In the genomic region with DNA sequence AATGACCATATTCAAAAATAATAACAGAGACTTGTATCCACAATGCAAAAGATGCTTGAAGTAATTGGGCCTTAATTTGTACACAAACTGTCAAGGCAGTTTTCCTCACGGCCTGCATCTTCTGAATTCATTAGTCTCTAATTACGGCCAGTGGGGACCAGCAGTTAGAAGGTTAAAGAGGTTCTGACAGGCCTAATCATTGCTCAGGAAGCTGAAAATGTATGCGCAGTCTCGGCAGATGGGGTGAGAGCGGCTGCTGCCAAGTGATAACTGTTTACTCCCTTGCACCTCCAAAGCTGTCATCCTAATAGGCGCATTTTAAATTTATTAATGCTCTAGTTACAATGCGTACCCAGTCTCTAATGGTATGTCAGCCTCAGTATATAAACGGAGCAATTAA, we compare ENCODE assay signal across 11 mouse cellular contexts.
DNase-seq lines count a peak whose midpoint lies in the region; ATAC-seq and TF ChIP-seq lines count a peak whose summit lies in the region.
"Had no signal": no experiment of that assay in that cellular context is flagged by ENCODE, and none has a peak within 500 bp of the region (broad histone marks: within the 10 kb centered on the region; RNA-seq: fewer than 3 reads in every experiment).

No protein-coding gene starts in this region.

- peaks cover 19% of the 10 kb centered on the region for H3K4me1 ChIP-seq in forebrain, embryonic 13.5 days
- peaks cover 4% of the 10 kb centered on the region; the same call in 1 of the 2 replicates for H3K4me1 ChIP-seq in midbrain, embryonic 16.5 days (ENCODE audit: control insufficient read depth, insufficient read depth, low read length)
- H3K4me1 ChIP-seq: embryonic facial prominence, embryonic 12.5 days; liver, embryonic 15.5 days had no signal

- WGBS in forebrain, embryonic 13.5 days = 17% methylated on average over 8 of the region's 8 CpGs
- 26% methylated on average over 8 of the region's 8 CpGs for WGBS in midbrain, embryonic 16.5 days

- H3K27me3 ChIP-seq in forebrain, embryonic 13.5 days = peaks cover 31% of the 10 kb centered on the region
- H3K27me3 ChIP-seq in midbrain, embryonic 16.5 days (ENCODE audit: control insufficient read depth, insufficient read depth, low read depth, low read length) = no peaks in the 10 kb centered on the region
- H3K27me3 ChIP-seq: liver, embryonic 15.5 days had no signal

- peak; percentile 87 for ATAC-seq in forebrain, embryonic 13.5 days
- ATAC-seq in midbrain, embryonic 16.5 days = peak; percentile 36; the same call in 1 of the 2 replicates

- DNase-seq in embryo, embryonic 11 days = peak; percentile 22
- DNase-seq in embryo, embryonic 9.5 days (ENCODE audit: extremely low spot score) = no peak
- peak; percentile 28 to 40 for DNase-seq in layer of hippocampus, adult 2 months (ENCODE audit: low spot score in 2 of 2)
- DNase-seq in adrenal gland, postnatal 4 days (ENCODE audit: low spot score in 2 of 2) = no peak
- DNase-seq in adrenal gland, adult (ENCODE audit: inconsistent age in 2 of 2, low spot score in 1 of 2) = no peak
- no peak for DNase-seq in kidney, postnatal 36 days
- DNase-seq: kidney, adult 8-10 months had no signal

- H3K4me3 ChIP-seq in forebrain, embryonic 13.5 days = no peak overlapping the region
- H3K4me3 ChIP-seq in layer of hippocampus, adult 2 months = no peak overlapping the region
- no peak overlapping the region for H3K4me3 ChIP-seq in midbrain, embryonic 16.5 days (ENCODE audit: low read depth, low read length)
- H3K4me3 ChIP-seq: embryonic facial prominence, embryonic 12.5 days; liver, embryonic 15.5 days had no signal

- no peak overlapping the region for H3K27ac ChIP-seq in forebrain, embryonic 13.5 days
- H3K27ac ChIP-seq in layer of hippocampus, adult 2 months = peak overlapping the region; percentile 85
- no peak overlapping the region for H3K27ac ChIP-seq in midbrain, embryonic 16.5 days (ENCODE audit: low read length)
- H3K27ac ChIP-seq: embryonic facial prominence, embryonic 12.5 days; liver, embryonic 15.5 days had no signal

- H3K4me2 ChIP-seq in forebrain, embryonic 13.5 days = no peak overlapping the region
- no peak overlapping the region for H3K4me2 ChIP-seq in midbrain, embryonic 16.5 days (ENCODE audit: low read length)
- H3K4me2 ChIP-seq: embryonic facial prominence, embryonic 12.5 days; liver, embryonic 15.5 days had no signal

- TF ChIP-seq CTCF in layer of hippocampus, adult 2 months (conservative IDR thresholded peaks at IDR 0.05) = no peak

- no peaks in the 10 kb centered on the region for H3K36me3 ChIP-seq in forebrain, embryonic 13.5 days (ENCODE audit: poor library complexity, severe bottlenecking)
- H3K36me3 ChIP-seq in midbrain, embryonic 16.5 days (ENCODE audit: control insufficient read depth, insufficient read depth, low read length) = no peaks in the 10 kb centered on the region
- H3K36me3 ChIP-seq: embryonic facial prominence, embryonic 12.5 days; liver, embryonic 15.5 days had no signal

- no peak overlapping the region for H3K9ac ChIP-seq in forebrain, embryonic 13.5 days
- H3K9ac ChIP-seq in midbrain, embryonic 16.5 days (ENCODE audit: low read depth, low read length) = no peak overlapping the region
- H3K9ac ChIP-seq: embryonic facial prominence, embryonic 12.5 days; liver, embryonic 15.5 days had no signal

- no peaks in the 10 kb centered on the region for H3K9me3 ChIP-seq in forebrain, embryonic 13.5 days (replicated peaks)
- H3K9me3 ChIP-seq in midbrain, embryonic 16.5 days (replicated peaks; ENCODE audit: control insufficient read depth, low read length, poor library complexity, severe bottlenecking) = no peaks in the 10 kb centered on the region
- H3K9me3 ChIP-seq: embryonic facial prominence, embryonic 12.5 days; liver, embryonic 15.5 days had no signal

Comparison
In these comparisons a context has a peak if more than half of its experiments do, and no peak if none do; other contexts are left out.
1. DNase-seq: peak in embryo, embryonic 11 days (single experiment) and layer of hippocampus, adult 2 months (2 of 2); none in embryo, embryonic 9.5 days (single experiment), adrenal gland, postnatal 4 days (0 of 2), adrenal gland, adult (0 of 2) and kidney, postnatal 36 days (0 of 2).